ENCODE assay signal across 15 mouse cellular contexts in genomic region chr15:86576666-86577065, GRCm38 (mm10).
DNase-seq lines count a peak whose midpoint lies in the region; ATAC-seq lines count a peak whose summit lies in the region.
"Had no signal": no experiment of that assay in that cellular context is flagged by ENCODE, and none has a peak within 500 bp of the region (broad histone marks: within the 10 kb centered on the region; RNA-seq: fewer than 3 reads in every experiment).

No protein-coding gene starts in this region.

- no peaks in the 10 kb centered on the region for H3K36me3 ChIP-seq in heart, embryonic 12.5 days
- H3K36me3 ChIP-seq: forebrain, embryonic 10.5 days; heart, embryonic 13.5 days; hindbrain, embryonic 10.5 days; lung, embryonic 15.5 days; neural tube, embryonic 13.5 days had no signal

- peaks cover 60% of the 10 kb centered on the region for H3K27me3 ChIP-seq in heart, embryonic 12.5 days (replicated peaks)
- H3K27me3 ChIP-seq: lung, embryonic 15.5 days; neural tube, embryonic 13.5 days had no signal

- peak; percentile 73 for DNase-seq in heart, adult 8-10 months (ENCODE audit: low spot score)
- DNase-seq in lung, adult 18-20 months: peak; percentile 17 to 38
- DNase-seq in lung, postnatal 4 days: no peak
- DNase-seq in kidney, postnatal 25 days: peak; percentile 11 to 56
- peak; percentile 54 for DNase-seq in skeletal muscle tissue, adult 2 months (ENCODE audit: low read depth, low spot score)
- DNase-seq in thymus, postnatal 14 days: no peak
- DNase-seq: cerebellum, adult 9-10 months had no signal

- H3K9me3 ChIP-seq in heart, embryonic 12.5 days (replicated peaks): no peaks in the 10 kb centered on the region
- H3K9me3 ChIP-seq: forebrain, embryonic 10.5 days; heart, embryonic 13.5 days; hindbrain, embryonic 10.5 days; lung, embryonic 15.5 days; neural tube, embryonic 13.5 days had no signal

- no peak overlapping the region for H3K4me3 ChIP-seq in heart, embryonic 12.5 days
- H3K4me3 ChIP-seq: forebrain, embryonic 10.5 days; heart, embryonic 13.5 days; hindbrain, embryonic 10.5 days; lung, embryonic 15.5 days; neural tube, embryonic 13.5 days had no signal

- no peaks in the 10 kb centered on the region for H3K4me1 ChIP-seq in heart, embryonic 12.5 days (replicated peaks)
- H3K4me1 ChIP-seq: heart, embryonic 13.5 days; lung, embryonic 15.5 days; neural tube, embryonic 13.5 days had no signal

- WGBS in heart, embryonic 12.5 days: 72% methylated on average over 5 of the region's 5 CpGs

- no peak overlapping the region for H3K9ac ChIP-seq in heart, embryonic 12.5 days
- H3K9ac ChIP-seq: heart, embryonic 13.5 days; lung, embryonic 15.5 days; neural tube, embryonic 13.5 days had no signal

- ATAC-seq in heart, embryonic 12.5 days (ENCODE audit: insufficient number of reproducible peaks, low FRiP score): no peak

- H3K27ac ChIP-seq in heart, embryonic 12.5 days (ENCODE audit: poor library complexity, severe bottlenecking): no peak overlapping the region
- H3K27ac ChIP-seq: forebrain, embryonic 10.5 days; heart, embryonic 13.5 days; hindbrain, embryonic 10.5 days; lung, embryonic 15.5 days; neural tube, embryonic 13.5 days had no signal

- H3K4me2 ChIP-seq in heart, embryonic 12.5 days: no peak overlapping the region
- H3K4me2 ChIP-seq: heart, embryonic 13.5 days; liver, embryonic 11.5 days; lung, embryonic 15.5 days; midbrain, embryonic 11.5 days; neural tube, embryonic 13.5 days had no signal

Comparison
In these comparisons a context has a peak if more than half of its experiments do, and no peak if none do; other contexts are left out.
1. DNase-seq: peak in heart, adult 8-10 months (single experiment), lung, adult 18-20 months (2 of 2), kidney, postnatal 25 days (2 of 2) and skeletal muscle tissue, adult 2 months (single experiment); none in lung, postnatal 4 days (0 of 2) and thymus, postnatal 14 days (single experiment).